Mouse (Mus musculus) naive thymus-derived CD4-positive, alpha-beta T cell, adult 2 months (primary cell): Measurements from ENCODE around the gene Cd300e.

Experiments
- DNase-seq: peaks from one replicate; pipeline ENCODE4 v3.0.0-alpha.2; 2011; ENCODE audit warnings: low read depth

The Cd300e gene

DNA sequence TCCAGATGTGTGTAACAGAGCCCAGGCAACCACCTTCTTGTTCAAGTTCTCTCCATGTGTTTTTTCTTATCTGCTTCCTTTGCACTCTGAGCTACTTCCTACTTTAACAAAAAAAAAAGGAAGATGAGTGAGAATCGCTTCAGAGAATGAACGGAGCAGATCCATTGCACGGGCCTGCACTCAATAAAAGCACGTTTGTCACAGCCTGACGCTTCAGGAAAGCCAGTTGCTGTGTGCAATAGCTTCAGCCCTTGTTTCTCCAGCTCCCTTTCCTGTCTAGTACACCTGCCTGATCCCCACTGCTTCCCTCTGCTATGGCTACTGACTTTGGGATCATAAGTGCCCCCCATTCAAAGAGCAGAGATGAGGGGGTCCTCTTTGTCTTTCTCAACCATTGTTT lies at the start of gene Cd300e:
Gene Cd300e (minus strand): TSS at position 101 of the 400 bp plus-strand sequence.
- DNase-seq: no peak

DNA sequence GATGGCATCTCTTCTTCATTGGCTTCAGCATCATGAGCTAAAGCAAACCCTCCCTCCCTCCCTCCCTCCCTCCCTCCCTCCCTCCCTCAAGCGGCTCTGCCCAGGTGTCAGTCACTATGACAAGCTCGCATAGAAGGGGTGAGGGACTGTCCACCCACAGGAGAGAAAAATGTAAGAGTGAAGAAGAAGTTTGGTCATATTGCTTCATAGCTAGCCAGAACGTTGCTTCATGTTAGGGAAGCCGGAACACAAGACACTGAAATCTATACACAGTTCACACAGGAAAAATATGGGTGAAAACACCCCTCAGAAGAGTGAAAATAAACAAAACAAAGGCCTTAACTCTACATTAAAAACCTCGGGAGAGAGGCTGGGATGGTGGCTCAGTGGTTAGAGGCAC lies 48.3 kb upstream of the Cd300e start:
- no peak for DNase-seq

DNA sequence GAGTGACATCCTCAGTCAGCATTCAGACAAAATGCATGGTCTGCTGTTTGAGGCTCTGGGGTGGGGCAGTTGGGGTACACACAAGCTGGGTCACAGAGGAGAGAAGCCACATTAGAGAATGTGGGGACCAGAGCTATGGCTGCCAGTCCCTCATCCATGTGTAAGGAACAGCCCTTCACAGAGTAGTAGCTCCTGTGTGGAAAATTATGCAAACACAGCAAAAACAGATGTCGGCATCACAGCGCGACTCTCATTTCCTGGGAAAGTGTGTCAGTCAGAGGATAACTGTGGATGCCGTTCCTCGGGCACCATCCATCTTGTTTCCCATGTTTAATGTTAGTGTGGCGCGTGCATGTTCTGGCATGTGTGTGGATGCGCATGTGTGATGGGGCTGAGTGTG lies 46.2 kb upstream of the Cd300e start:
- no peak for DNase-seq

DNA sequence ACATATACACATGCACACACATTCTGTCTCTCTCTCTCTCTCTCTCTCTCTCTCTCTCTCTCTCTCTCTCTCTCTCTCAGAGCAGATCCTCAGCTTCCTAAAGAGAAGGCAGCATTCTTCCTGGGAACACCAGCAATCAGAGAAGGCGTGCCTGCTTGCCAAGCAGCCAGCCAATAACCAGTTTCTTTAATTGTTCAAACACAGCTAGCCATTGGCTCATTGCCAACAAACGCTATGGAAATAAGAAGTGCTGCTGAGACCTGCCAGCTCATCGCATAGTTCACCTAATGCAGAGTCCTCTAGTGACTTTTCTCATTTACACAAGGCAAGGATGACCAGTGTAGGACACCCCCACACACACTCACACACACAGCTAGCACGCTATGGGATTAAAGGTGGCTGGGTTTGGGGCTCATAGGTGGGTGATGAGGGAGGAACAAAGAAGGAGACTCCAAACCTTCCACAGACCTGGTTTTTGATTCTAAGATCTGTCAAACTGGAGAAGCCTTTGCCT lies 45.5 kb upstream of the Cd300e start:
- no peak for DNase-seq

DNA sequence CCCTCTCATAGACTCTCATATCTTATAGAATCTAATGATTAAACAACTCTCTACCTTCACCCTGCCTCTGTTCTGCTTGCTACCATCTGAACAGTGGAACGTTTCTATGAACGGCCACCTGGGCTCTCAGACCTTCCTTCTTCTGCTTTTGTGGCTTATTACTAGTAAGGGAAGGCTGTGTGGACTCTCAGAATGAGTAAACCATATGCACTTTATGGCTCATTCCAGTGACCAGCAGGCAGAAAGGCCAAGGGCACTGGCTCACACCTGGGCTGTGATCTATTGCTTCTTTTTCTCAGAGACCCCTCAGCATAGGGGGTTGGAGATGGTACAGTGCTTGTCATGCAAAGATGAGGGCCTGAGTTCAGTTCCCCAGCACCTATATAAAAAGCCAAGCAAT lies 44.7 kb upstream of the Cd300e start:
- no peak for DNase-seq

DNA sequence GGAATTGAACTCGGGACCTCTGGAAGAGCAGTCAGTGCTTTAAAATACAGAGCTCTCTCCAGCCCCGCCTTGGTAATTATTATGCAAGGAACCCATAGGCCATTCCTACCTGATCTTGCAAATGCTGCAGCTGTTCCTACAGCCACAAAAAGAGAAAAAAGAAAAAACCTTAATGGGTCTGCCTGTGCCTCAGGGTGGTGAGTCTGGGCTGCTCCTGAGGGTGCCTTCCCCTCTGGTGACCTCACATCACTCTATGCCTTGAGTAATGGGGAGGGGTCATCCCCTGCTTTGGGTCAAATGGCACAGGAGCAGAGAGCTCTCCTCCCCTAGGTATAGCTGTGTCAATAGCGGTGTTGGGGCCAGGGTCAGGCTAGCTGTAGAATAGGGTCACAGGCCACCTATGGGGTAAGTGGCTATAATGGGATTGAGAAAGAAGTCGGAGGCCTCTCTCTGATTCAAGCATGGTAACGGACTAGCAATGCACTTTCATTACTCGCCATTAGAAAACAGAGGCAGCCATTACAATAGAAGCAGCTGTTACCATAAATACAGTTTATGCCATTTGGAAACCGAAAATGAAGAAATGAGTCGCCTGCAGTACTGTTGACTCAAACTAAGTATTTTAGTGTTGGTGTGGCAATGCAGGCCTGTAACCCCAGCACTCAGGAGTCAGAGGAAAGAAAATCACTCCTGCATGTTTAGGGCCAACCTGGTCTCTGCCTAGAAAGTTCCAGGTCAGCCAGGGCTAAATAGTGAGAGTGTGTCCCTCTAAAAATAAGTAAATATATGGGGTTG lies 43.0 kb upstream of the Cd300e start:
- no peak for DNase-seq

DNA sequence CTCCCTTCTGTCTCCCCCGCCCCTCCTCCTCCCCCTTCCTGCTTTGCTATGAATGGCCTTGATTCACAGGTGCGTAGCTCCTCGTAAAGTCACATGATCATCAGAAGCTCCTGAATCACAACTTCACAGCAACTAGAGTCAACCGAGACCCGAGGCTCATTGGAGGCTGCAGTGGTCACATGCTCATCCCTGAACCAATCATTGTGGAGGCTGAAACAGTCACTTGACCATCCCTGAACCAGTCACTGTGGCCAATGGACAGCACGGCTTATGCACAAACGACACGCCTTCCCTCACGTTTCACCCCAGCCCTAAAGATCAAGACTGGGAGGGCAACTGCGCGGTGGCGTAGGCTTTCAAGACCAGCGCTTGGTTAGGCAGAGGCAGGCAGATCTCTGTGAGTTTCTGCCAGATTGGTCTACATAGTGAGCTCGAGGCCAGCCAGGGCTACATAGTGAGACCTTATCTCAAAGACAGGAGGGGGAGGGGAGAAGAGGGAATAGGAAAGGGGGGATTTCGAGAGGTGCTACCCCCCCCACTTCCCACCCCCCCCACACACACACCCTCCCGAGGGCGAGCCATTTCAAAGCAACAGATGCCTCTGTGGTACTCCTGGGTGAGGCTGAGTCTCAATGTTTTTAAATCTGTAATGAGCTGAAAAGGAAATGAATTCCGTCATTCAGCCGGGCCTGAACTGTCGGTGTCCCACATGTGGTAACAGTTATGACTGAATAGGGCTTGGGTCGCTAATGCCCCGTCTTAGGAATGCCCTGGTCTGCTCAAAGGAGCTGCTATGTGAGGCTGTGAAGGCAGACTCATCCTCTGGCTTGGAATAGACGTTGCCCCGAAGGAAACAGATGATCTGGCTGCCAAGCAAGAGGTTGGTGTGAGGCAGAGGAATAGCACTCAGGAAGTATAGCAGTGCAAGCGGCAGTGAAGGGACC lies 41.8 kb upstream of the Cd300e start:
- no peak for DNase-seq

DNA sequence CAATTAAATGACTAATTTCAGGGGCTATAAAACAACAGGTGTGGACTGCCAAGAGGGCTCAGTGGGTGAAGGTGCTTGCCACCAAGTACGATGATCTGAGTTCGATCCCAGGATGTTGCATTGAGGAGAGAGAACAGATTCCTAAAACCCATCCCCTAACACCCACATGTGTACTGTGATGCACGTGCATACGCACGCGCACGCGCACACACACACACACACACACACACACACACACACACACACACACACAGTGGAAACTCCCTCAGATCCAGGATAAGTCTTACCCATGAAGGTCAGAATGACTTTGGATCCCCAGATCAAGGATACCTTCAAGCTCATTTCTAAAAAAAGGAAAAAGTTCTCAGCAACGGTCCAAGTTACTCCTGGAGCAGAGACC lies 40.1 kb upstream of the Cd300e start:
- no peak for DNase-seq

DNA sequence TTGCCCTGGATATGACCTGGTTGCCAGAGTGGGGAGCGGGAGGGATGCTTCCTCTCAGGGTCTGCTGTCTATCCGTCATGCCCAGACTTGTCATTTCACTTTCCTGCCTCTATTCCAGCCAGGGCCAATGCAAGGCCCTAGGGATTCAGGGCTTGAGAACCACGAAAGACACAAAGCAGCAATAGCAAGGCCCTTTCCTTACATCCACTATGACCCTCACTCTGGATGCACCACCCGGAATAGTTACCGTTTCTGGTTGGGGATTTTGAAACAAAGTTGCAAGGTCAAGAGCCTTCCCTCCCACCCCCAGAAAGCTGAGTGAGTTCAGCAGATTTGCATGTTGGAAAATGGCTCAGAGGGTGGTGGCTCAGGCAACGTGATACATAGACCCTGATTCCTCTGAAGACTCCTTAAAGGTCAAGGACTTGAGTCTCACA lies 39.7 kb upstream of the Cd300e start:
- DNase-seq: no peak

DNA sequence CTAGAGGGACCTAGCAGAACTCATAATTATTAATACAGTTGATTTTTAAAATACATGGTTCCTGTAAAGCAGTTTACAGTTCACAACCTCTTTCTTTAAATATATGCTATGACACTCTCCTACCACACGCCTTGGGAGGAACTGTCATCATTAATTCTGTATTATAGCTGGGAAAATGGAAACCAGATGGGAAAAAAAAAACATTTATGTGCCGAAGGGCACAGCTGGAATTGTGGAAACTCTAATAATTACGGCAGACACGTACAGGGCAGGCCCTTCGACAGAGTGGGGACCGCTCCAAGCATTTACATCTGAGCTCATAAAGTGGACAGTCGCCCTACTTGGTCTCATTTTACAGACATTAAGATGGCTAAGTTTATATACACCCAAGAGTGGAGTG lies 38.8 kb upstream of the Cd300e start:
- no peak for DNase-seq

DNA sequence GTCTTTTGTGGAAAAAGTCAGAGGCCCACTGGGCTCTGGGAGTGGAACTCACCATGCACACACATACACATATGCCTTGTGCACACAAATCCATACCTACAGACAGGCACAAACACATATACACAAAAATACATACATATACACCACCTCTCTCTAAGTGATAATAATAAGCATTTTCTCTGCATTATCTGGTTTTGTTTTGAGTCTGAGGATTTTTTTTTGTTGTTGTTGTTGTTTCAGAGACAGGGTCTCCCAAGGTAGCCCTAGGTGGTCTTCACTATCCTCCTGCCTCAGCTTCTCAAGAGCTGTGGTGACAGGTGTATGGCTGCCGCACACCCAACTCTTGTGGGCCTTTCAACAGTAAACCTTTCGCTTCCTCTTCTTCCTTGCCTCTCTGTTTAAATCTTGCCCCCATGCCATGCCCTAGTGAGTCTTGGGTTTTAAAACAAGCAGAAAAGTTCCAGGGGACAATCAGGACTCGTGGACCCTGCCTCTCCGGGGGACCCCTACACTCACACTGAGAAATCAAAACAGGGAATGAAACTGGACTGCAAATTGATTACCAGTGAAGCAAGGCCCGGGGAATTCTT lies 38.1 kb upstream of the Cd300e start:
- no peak for DNase-seq

DNA sequence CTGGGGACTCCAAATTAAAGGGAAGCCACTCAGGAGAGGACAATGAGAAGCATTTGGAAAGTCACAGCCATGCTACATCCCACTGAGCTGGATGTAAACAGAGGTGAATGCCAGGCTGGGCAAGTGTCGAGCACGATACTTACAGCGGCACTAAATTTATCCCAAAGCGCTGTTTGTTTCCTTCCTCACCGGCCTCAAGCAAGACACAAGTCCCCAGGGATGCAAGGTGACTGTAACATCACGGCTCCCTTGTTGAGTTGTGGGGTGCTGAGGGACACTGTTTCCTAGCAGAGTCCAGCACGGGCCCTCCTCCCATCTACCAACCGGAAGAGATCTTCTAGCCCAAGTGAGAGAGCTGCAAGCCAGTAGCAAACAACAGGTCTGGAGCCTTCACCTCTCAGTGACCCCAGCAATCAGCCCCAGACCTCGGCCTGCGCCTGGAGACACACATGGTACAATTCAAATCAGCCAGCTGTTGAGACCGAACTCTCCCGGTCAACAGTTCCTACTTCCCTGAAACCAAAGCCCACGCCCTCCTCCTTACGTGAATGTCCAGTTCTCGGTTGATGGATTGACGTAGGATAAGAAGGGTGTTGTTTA lies 37.4 kb upstream of the Cd300e start:
- no peak for DNase-seq

DNA sequence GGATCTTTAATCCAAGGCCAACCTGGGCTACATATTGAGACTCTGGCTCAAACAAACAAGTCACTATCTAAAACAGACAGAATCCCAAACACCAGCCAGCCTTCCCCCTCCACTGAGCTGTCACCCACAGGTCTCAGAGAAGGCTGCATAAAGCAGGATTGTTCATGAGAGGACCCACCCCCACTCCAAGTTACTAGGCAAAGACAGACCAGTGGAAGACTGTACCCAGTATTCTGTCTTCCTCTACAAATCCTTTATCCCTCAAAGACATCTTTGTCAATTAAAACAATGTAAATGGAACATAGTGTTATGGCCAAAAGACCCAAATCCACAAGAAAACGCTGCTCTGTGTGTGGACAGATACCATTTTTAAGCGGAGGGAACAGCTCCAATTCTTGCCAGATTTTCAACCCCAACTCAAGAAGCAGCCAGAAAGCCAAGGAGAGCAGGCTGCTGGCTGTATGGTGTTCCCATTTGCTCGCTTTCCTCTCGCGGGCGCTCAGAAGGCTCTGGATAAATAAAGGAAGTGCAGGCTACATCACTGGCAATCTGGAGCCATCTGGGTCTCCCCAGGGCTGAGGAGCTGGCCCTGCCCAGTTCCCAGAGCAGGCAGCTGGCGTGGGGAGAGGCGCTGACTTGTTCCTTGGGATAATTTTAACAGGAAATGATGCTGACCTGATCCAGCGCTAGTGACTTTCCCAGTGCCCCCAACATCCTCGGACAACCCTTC lies 36.4 kb upstream of the Cd300e start:
- no peak for DNase-seq

DNA sequence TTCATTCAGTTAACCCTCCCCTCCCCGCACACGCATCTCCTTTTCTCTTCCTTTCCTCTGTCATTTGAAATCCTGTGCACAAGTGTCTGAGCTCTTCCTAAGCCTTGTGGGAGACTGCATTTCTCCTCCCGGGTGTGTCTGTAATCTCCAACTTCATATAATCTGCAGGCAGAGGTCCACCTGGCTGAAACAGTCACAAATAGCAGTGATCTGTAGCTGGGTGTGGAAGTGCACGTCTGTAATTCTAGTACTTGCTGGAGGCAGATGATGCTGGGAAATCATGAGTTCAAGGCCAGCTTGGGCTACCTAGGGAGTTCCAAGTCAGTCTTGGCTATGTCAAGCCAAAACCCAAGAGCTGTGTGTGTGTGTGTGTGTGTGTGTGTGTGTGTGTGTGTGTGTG lies 30.2 kb upstream of the Cd300e start:
- no peak for DNase-seq

DNA sequence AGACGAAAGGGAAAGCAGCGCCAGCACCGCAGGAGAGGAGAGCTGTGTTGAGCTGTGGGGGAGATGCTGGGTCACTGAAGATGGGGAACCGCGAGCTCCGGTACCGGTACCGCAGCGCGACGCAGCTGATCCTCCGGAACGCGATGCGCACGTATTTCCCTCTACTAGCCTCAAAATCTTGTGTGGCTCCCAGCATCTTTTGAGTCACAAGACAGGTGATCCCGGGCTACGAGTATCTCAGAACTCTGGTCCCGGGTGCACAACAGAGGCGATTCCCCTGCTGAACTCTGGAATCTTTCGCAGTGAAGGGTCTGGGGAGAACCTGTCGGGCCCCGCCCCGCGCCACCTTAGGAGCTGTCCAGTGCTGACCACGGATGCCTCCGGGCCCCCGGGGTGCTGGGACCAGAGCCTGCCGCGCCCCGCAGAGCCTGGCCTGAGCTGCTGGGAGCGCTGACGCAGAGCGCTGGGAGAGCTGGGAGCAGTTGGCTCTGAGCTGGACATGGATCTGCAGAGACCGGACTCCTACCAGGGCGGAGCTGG lies 29.5 kb upstream of the Cd300e start, which contains the start of gene Rab37:
Gene Rab37 (plus strand): TSS at position 70 of the 540 bp plus-strand sequence.
- DNase-seq: peak; percentile 32

DNA sequence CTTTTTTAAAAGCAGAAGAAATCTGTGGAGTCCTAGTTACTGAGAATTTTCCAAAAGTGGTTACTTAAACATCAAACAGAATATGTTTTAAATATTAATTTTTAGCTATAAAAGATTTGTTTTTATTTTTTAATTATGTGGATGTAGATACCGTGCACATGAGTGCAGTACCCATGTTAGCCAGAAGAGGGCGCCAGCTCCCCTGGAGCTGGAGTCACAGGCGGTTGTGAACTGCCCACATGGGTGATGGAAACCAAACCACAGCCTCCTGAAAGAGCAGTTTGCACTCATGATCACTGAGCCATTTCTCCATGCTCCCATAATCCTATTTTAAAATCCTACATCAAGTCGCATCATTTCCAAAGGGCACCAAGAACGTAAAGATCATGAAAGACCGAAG lies 27.9 kb upstream of the Cd300e start:
- DNase-seq: peak; percentile 65

DNA sequence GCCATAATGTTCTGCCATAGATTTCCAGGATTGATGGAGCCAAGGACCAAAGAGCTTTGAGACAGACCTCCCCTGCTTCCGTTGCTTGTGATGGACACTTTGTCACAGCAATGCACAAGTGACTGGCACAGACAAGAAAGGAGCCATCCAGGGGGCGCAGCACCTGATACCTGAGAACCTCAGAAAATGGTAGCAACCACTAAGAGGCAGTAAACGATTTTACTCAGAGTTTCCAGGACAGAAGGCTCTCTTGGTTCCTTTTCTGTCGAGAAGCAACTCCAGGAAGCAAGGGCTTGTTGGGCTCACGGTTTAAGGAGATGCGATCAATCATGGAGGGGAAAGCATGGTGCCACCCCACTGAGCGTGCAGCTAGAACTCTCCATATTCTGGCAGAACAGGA lies 24.2 kb upstream of the Cd300e start:
- DNase-seq: no peak

DNA sequence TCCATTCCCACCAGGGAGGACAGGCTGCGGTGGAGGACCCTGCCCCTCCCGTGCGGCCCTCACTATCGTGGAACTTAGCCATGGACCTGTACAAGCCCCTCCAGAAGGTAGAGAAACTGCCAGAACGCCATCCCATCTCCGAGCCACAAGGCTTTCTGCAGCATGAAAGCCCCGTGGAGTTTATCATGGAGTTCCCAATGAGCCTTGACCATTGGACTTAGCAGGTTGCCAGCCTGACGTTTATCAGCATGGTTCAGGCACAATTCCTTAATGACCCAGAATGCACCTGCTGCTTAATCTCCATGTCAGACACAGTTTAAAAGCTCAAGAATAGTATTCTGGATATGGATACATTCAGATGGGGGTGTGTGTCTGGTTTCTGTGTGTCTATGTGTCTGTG lies 23.1 kb upstream of the Cd300e start:
- DNase-seq: no peak

DNA sequence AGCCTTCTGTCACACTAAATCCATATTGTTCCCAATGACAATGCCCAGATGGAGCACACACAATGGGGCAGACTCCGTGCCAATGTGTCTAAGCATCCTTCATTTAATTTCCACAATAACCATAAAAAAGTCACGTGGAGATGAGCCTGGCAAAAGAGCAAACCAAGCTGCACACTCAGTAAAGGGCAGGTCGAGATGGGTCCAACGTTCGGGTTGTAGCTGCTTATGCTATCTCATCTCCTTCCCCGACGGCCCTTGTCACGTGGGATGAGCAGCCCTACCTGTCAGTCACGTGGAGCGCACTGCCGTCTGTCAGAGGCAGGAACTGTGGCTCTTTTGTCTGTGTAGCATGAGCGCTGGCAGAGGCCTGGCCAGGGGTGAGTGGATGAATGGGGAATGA lies 22.6 kb upstream of the Cd300e start:
- DNase-seq: no peak

DNA sequence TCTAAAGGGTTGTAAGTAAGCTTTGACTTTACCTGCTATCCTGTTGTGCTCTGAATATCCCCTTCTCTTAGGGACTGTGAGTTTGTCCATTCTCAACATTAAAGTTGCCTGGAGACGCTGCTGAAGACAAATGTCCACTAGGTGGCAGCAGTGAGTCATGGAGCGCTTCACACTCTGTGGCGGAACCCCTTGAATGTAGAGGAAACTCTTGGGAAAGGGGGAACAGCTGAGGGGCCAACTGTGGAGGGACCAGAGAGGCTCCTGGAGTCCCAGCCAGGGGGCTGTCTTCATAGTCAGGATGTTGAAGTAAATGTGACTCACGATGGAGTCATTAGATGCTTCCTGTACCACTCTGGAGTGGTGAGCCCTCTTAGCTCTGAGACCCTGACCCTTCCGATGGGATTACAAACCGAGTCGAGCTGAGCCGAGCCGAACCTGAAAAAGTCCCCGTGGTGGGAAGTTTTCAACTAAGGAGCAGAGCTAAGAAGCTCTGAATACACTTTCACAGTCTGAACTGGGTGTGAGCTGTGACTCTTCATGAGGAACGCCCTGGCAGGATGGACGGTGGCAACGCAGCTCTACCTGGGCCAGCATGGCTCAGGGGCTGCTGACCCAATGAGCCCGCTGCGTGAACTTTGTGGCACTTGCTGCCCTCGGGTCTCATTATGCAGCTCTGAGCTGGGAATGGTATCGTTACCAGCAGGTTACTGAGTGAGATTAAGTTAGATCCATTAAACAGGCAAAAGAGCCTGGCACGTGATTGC lies 21.6 kb upstream of the Cd300e start:
- DNase-seq: peak; percentile 87
